In genomic region chr7:29444527-29444926, GRCm38 (mm10) we compare ENCODE assay signal across 15 mouse cellular contexts.
DNase-seq lines count a peak whose midpoint lies in the region; ATAC-seq and TF ChIP-seq lines count a peak whose summit lies in the region.
"Had no signal": no experiment of that assay in that cellular context is flagged by ENCODE, and none has a peak within 500 bp of the region (broad histone marks: within the 10 kb centered on the region; RNA-seq: fewer than 3 reads in every experiment).

No protein-coding gene starts in this region.

- no peak overlapping the region for H3K9ac ChIP-seq in hindbrain, postnatal 0 days (replicated peaks; ENCODE audit: low read length)
- H3K9ac ChIP-seq in hindbrain, embryonic 11.5 days (ENCODE audit: low read depth, low read length), result no peak overlapping the region
- no peak overlapping the region for H3K9ac ChIP-seq in midbrain, embryonic 15.5 days
- no peak overlapping the region for H3K9ac ChIP-seq in midbrain, embryonic 16.5 days (ENCODE audit: low read depth, low read length)
- no peak overlapping the region for H3K9ac ChIP-seq in intestine, embryonic 14.5 days (ENCODE audit: low read length)
- H3K9ac ChIP-seq: forebrain, postnatal 0 days had no signal

- 68% methylated on average over 5 of the region's 5 CpGs for WGBS in hindbrain, postnatal 0 days
- WGBS in hindbrain, embryonic 11.5 days, result 75% methylated on average over 5 of the region's 5 CpGs
- 78% methylated on average over 5 of the region's 5 CpGs for WGBS in midbrain, embryonic 15.5 days
- 76% methylated on average over 5 of the region's 5 CpGs for WGBS in midbrain, embryonic 16.5 days
- 53% methylated on average over 5 of the region's 5 CpGs for WGBS in intestine, embryonic 14.5 days

- H3K4me3 ChIP-seq in hindbrain, postnatal 0 days (ENCODE audit: low read length), result no peak overlapping the region
- H3K4me3 ChIP-seq in hindbrain, embryonic 11.5 days (ENCODE audit: low read depth, low read length), result no peak overlapping the region
- no peak overlapping the region for H3K4me3 ChIP-seq in midbrain, embryonic 15.5 days
- no peak overlapping the region for H3K4me3 ChIP-seq in midbrain, embryonic 16.5 days (ENCODE audit: low read depth, low read length)
- no peak overlapping the region for H3K4me3 ChIP-seq in intestine, embryonic 14.5 days (ENCODE audit: low read depth, low read length)

- no peak for ATAC-seq in hindbrain, postnatal 0 days
- ATAC-seq in hindbrain, embryonic 11.5 days (ENCODE audit: low FRiP score), result no peak
- ATAC-seq in midbrain, embryonic 15.5 days (replicated peaks), result no peak
- no peak for ATAC-seq in midbrain, embryonic 16.5 days
- ATAC-seq in intestine, embryonic 14.5 days (replicated peaks; ENCODE audit: low FRiP score, low TSS enrichment, low read depth), result 0 out of 2 replicates have a peak, but pooled peaks have one; percentile 22

- no peaks in the 10 kb centered on the region for H3K36me3 ChIP-seq in hindbrain, postnatal 0 days (ENCODE audit: insufficient read depth, low read length)
- H3K36me3 ChIP-seq in hindbrain, embryonic 11.5 days (ENCODE audit: control insufficient read depth, insufficient read depth, low read length), result no peaks in the 10 kb centered on the region
- H3K36me3 ChIP-seq in midbrain, embryonic 15.5 days (replicated peaks), result no peaks in the 10 kb centered on the region
- no peaks in the 10 kb centered on the region for H3K36me3 ChIP-seq in midbrain, embryonic 16.5 days (ENCODE audit: control insufficient read depth, insufficient read depth, low read length)
- H3K36me3 ChIP-seq in intestine, embryonic 14.5 days (ENCODE audit: control insufficient read depth, insufficient read depth, low read length), result no peaks in the 10 kb centered on the region

- H3K4me2 ChIP-seq in hindbrain, postnatal 0 days (ENCODE audit: low read depth, low read length), result no peak overlapping the region
- no peak overlapping the region for H3K4me2 ChIP-seq in hindbrain, embryonic 11.5 days (replicated peaks; ENCODE audit: low read depth, low read length)
- H3K4me2 ChIP-seq in midbrain, embryonic 15.5 days, result no peak overlapping the region
- no peak overlapping the region for H3K4me2 ChIP-seq in midbrain, embryonic 16.5 days (ENCODE audit: low read length)
- H3K4me2 ChIP-seq in intestine, embryonic 14.5 days (ENCODE audit: low read length), result no peak overlapping the region

- peak overlapping the region; percentile 46; the same call in 1 of the 2 replicates for H3K27ac ChIP-seq in hindbrain, postnatal 0 days
- H3K27ac ChIP-seq in hindbrain, embryonic 11.5 days (ENCODE audit: low read depth, low read length), result no peak overlapping the region
- H3K27ac ChIP-seq in midbrain, embryonic 15.5 days, result peak overlapping the region; percentile 26; the same call in 1 of the 2 replicates
- no peak overlapping the region for H3K27ac ChIP-seq in midbrain, embryonic 16.5 days (ENCODE audit: low read length)
- H3K27ac ChIP-seq in intestine, embryonic 14.5 days (ENCODE audit: low read depth), result peak overlapping the region; percentile 57; the same call in 1 of the 2 replicates
- H3K27ac ChIP-seq: macrophage had no signal

- H3K4me1 ChIP-seq in hindbrain, postnatal 0 days (ENCODE audit: insufficient read depth, low read length), result peaks cover 11% of the 10 kb centered on the region; the same call in 1 of the 2 replicates
- H3K4me1 ChIP-seq in hindbrain, embryonic 11.5 days (replicated peaks; ENCODE audit: control insufficient read depth, insufficient read depth, low read length), result no peaks in the 10 kb centered on the region
- H3K4me1 ChIP-seq in midbrain, embryonic 15.5 days, result peaks cover 18% of the 10 kb centered on the region
- H3K4me1 ChIP-seq in midbrain, embryonic 16.5 days (ENCODE audit: control insufficient read depth, insufficient read depth, low read length), result peaks cover 11% of the 10 kb centered on the region; the same call in 1 of the 2 replicates
- peaks cover 15% of the 10 kb centered on the region for H3K4me1 ChIP-seq in intestine, embryonic 14.5 days (replicated peaks; ENCODE audit: control insufficient read depth, insufficient read depth, low read length)

- no peaks in the 10 kb centered on the region for H3K27me3 ChIP-seq in hindbrain, postnatal 0 days (ENCODE audit: insufficient read depth, low read length)
- no peaks in the 10 kb centered on the region for H3K27me3 ChIP-seq in hindbrain, embryonic 11.5 days (ENCODE audit: control insufficient read depth, insufficient read depth, low read length)
- no peaks in the 10 kb centered on the region for H3K27me3 ChIP-seq in midbrain, embryonic 15.5 days (replicated peaks)
- H3K27me3 ChIP-seq in midbrain, embryonic 16.5 days (ENCODE audit: control insufficient read depth, insufficient read depth, low read depth, low read length), result no peaks in the 10 kb centered on the region
- H3K27me3 ChIP-seq in intestine, embryonic 14.5 days (replicated peaks; ENCODE audit: control insufficient read depth, insufficient read depth, low read length), result no peaks in the 10 kb centered on the region

- TF ChIP-seq CTCF in hindbrain, postnatal 0 days (IDR thresholded peaks at IDR 0.05; ENCODE audit: low read depth), result no peak

- H3K9me3 ChIP-seq in hindbrain, postnatal 0 days (ENCODE audit: low read length), result no peaks in the 10 kb centered on the region
- H3K9me3 ChIP-seq in hindbrain, embryonic 11.5 days (ENCODE audit: control insufficient read depth, low read length), result no peaks in the 10 kb centered on the region
- H3K9me3 ChIP-seq in midbrain, embryonic 15.5 days, result no peaks in the 10 kb centered on the region
- no peaks in the 10 kb centered on the region for H3K9me3 ChIP-seq in midbrain, embryonic 16.5 days (replicated peaks; ENCODE audit: control insufficient read depth, low read length, poor library complexity, severe bottlenecking)
- H3K9me3 ChIP-seq in intestine, embryonic 14.5 days (ENCODE audit: control insufficient read depth, low read length), result no peaks in the 10 kb centered on the region

- DNase-seq in hindbrain, postnatal 0 days (ENCODE audit: low spot score), result no peak
- no peak for DNase-seq in hindbrain, embryonic 11.5 days (ENCODE audit: low spot score)
- DNase-seq in intestine, embryonic 14.5 days (ENCODE audit: low spot score), result no peak
- DNase-seq in urinary bladder, adult 18-20 months (ENCODE audit: low spot score in 2 of 2), result no peak
- no peak for DNase-seq in thymus, adult 18-20 months
- DNase-seq: cerebellum, adult 9-10 months; forebrain, postnatal 0 days; heart, postnatal 10 days; kidney, adult 8-10 months; layer of hippocampus, postnatal 36 days; right cerebral cortex, postnatal 14 days; thymus, postnatal 36 days had no signal

Comparison
In these comparisons a context has a peak if more than half of its experiments do, and no peak if none do; other contexts are left out.
1. H3K27ac ChIP-seq: peak in hindbrain, postnatal 0 days (single experiment), midbrain, embryonic 15.5 days (single experiment) and intestine, embryonic 14.5 days (single experiment); none in hindbrain, embryonic 11.5 days (single experiment) and midbrain, embryonic 16.5 days (single experiment).